Mouse (Mus musculus): ENCODE results near the gene En2. TPM values are rescaled to one million over a fixed set of nuclear protein-coding genes. Genes with fewer than 3 reads are reported as not detected.

The En2 gene
- total and polyA plus RNA-seq, 3 experiments, result not detected

DNA sequence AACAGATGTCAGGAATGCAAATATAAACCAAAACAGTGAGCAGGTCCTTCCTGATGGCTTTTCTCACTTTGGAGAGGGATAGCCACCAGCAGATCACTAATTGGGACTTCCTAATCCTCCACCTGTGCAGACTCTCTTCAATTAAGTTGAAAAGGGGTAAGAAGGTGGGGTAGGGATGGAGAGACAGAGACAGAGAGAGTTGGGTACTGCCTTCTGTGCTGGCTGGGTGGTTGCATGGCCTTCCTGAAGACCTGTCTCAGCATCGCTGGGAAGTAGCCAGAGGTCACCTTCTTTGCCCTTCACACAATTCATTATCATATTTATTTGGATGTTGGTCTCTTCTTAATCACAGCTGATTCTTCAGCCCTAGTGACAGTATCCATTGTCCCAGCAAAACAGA lies 54.1 kb downstream of the En2 start:
- dilution Hi-C loops (cut with MboI; ENCODE audit: extremely low pct_ligation_motif_present, extremely low pct_unique_long_range_greater_than_20kb, low sequenced_read_pairs), result no loop called here
- Histone ChIP-seq H3K27ac (ENCODE audit: insufficient read depth, low read depth) (no peak overlapping the region), H3K4me2 (ENCODE audit: insufficient read depth, low read depth, poor library complexity, severe bottlenecking) (no peak overlapping the region), H3K4me3 (replicated peaks in 1 of 3; ENCODE audit: low read depth in 2 of 3, low read length in 2 of 3, poor library complexity in 1 of 3) (no peak overlapping the region), H3K79me2 (replicated peaks; ENCODE audit: control insufficient read depth, extremely low read depth, insufficient read depth, poor library complexity, severe bottlenecking) (no peaks in the 10 kb centered on the region), H3K9me3 (replicated peaks; ENCODE audit: low read length) (no peaks in the 10 kb centered on the region), H3K9ac (ENCODE audit: insufficient read depth, low read depth) (no peak overlapping the region), H3K4me1 (ENCODE audit: control insufficient read depth in 1 of 2, insufficient read depth in 2 of 2) (no peaks in the 10 kb centered on the region), H3K27me3 (replicated peaks) (no peaks in the 10 kb centered on the region), H3K36me3 (replicated peaks in 1 of 2; ENCODE audit: control insufficient read depth in 1 of 2, insufficient read depth in 1 of 2, low read length in 1 of 2) (no peaks in the 10 kb centered on the region)
- DNase-seq (ENCODE audit: extremely low read depth), result no peak
- in situ Hi-C loops (cut with MboI; ENCODE audit: low pct_ligation_motif_present, low pct_unique_long_range_greater_than_20kb, low sequenced_read_pairs), result no loop called here
- TF ChIP-seq NELFE (IDR thresholded peaks at IDR 0.05; ENCODE audit: low read depth, low read length) (no peak), TBP (conservative IDR thresholded peaks at IDR 0.05; ENCODE audit: low read depth, low read length) (no peak), MEF2A (IDR thresholded peaks at IDR 0.05; ENCODE audit: borderline replicate concordance, low read depth, low read length) (no peak), EP300 (IDR thresholded peaks at IDR 0.05; ENCODE audit: low read length) (no peak), CHD2 (IDR thresholded peaks at IDR 0.05; ENCODE audit: low read length) (no peak)

Other genes with a start within 250 kb of the En2 start
- 79.4 and 86.8 TPM in 2 replicates for gene Insig1, start 94.3 kb upstream of the En2 start, total RNA-seq (2012; rRNA removed)
- 162 and 217 TPM in 2 replicates for gene Insig1, start 94.3 kb upstream of the En2 start, total RNA-seq (2014; rRNA removed)
- gene Insig1, start 94.3 kb upstream of the En2 start, polyA plus RNA-seq (2012; ENCODE audit: insufficient read length, low read depth), result 92.3 and 96.9 TPM in 2 replicates
- gene Cnpy1, start 80.1 kb downstream of the En2 start, total RNA-seq (2012; rRNA removed), result not detected in 2 replicates
- 0.26 and 0.36 TPM in 2 replicates for gene Cnpy1, start 80.1 kb downstream of the En2 start, total RNA-seq (2014; rRNA removed)
- 0.11 and 0.15 TPM in 2 replicates for gene Cnpy1, start 80.1 kb downstream of the En2 start, polyA plus RNA-seq (2012; ENCODE audit: insufficient read length, low read depth)
- 14.4 and 15.1 TPM in 2 replicates for gene Rbm33, start 151.4 kb downstream of the En2 start, total RNA-seq (2012; rRNA removed)
- 6.5 and 7.4 TPM in 2 replicates for gene Rbm33, start 151.4 kb downstream of the En2 start, total RNA-seq (2014; rRNA removed)
- gene Rbm33, start 151.4 kb downstream of the En2 start, polyA plus RNA-seq (2012; ENCODE audit: insufficient read length, low read depth), result 43.8 and 50.3 TPM in 2 replicates

All from CH12.LX (cell line).